Mouse (Mus musculus) C2C12 (cell line): Measurements from ENCODE around the gene Il1rl1.

Source experiments
- CEBPB ChIP-seq: IDR thresholded peaks from one replicate; pipeline ENCODE4 v1.6.1; 2011; ENCODE audit warnings: low read depth, mild to moderate bottlenecking, control low read depth, moderate library complexity
- CTCF ChIP-seq: IDR thresholded peaks from one replicate; pipeline ENCODE4 v1.5.1; 2011; ENCODE audit not compliant: control insufficient read depth, insufficient read depth, insufficient read length
- MAX ChIP-seq: IDR thresholded peaks from one replicate; pipeline ENCODE4 v1.6.1; 2011; ENCODE audit warnings: mild to moderate bottlenecking, control low read depth
- MYOD1 ChIP-seq: IDR thresholded peaks from one replicate; pipeline ENCODE4 v1.6.1; 2011; ENCODE audit warnings: low read depth; ENCODE audit not compliant: control insufficient read depth, insufficient read length
- MYOG ChIP-seq: IDR thresholded peaks from one replicate; pipeline ENCODE4 v1.6.1; 2011; ENCODE audit not compliant: control insufficient read depth, insufficient read length; ENCODE audit errors: extremely low read depth
- USF1 ChIP-seq: IDR thresholded peaks from one replicate; pipeline ENCODE4 v1.6.1; 2011; ENCODE audit warnings: low read depth, mild to moderate bottlenecking, control low read depth, moderate library complexity

- TF ChIP-seq CEBPB (no peak), CTCF (no peak), MYOD1 (no peak), USF1 (no peak), MYOG (no peak), MAX (no peak)
These were observed 50.1 kb downstream of the Il1rl1 start for GRCm38 (mm10) chr1:40479505-40479923.
